Mouse (Mus musculus) kidney, adult 2 months (tissue): ENCODE data around the gene Myo18b. TPM values are rescaled to one million over a fixed set of nuclear protein-coding genes. Genes with fewer than 3 reads are reported as not detected.

Experiments
- DNase-seq: peaks from one replicate; pipeline ENCODE4 v3.0.0; 2021
- H3K27ac ChIP-seq: fragments of 200-500 bp; 2 replicates; pipeline ENCODE4 v1.5.1; 2012; ENCODE audit warnings: low read depth, low read length, control low read depth, inconsistent platforms; ENCODE audit not compliant: insufficient read depth
- H3K27me3 ChIP-seq: fragments of 200-500 bp; replicated peaks from 2 replicates; pipeline ENCODE4 v1.6.1; 2012; ENCODE audit warnings: mild to moderate bottlenecking, moderate library complexity, low read length, inconsistent platforms; ENCODE audit not compliant: control insufficient read depth, insufficient read depth
- H3K36me3 ChIP-seq: fragments of 200-500 bp; 2 replicates; pipeline ENCODE4 v1.6.1; 2012; ENCODE audit warnings: mild to moderate bottlenecking, moderate library complexity, low read length, inconsistent platforms; ENCODE audit not compliant: control insufficient read depth, insufficient read depth
- H3K4me1 ChIP-seq: fragments of 200-500 bp; 2 replicates; pipeline ENCODE4 v1.6.1; 2011; ENCODE audit warnings: low read length; ENCODE audit not compliant: control insufficient read depth, insufficient read depth
- H3K4me3 ChIP-seq: fragments of 200-500 bp; 2 replicates; pipeline ENCODE4 v1.5.1; 2011; ENCODE audit warnings: mild to moderate bottlenecking, low read depth, low read length, control low read depth; ENCODE audit not compliant: insufficient read depth
- CTCF ChIP-seq: fragments of 200-500 bp; conservative IDR thresholded peaks from 2 replicates; pipeline ENCODE4 v1.5.1; 2011; ENCODE audit warnings: low read depth, mild to moderate bottlenecking, control low read depth, low read length, moderate library complexity, mixed read lengths; ENCODE audit not compliant: insufficient read depth, insufficient read length
- POLR2A ChIP-seq: fragments of 200-500 bp; IDR thresholded peaks from one replicate; pipeline ENCODE4 v1.6.1; 2011; ENCODE audit warnings: low read depth, low read length, control low read depth
- WGBS: fragments of 180-500 bp; shearing (Covaris S2); methylation state at CpG from one replicate; pipeline ENCODE4 v1.1.7; 2018; 5-methylcytosine and 5-hydroxymethylcytosine counted together
- polyA plus RNA-seq: library from polyadenylated mRNA; depleted of rRNA; stranded (reverse); fragments of >200 nt; gene quantifications from 2 replicates; pipeline ENCODE4 v1.2.3, GENCODE M21; 2012

Gene Myo18b
- polyA plus RNA-seq, 1 experiment = 1.2 TPM

GRCm38 (mm10) chr5:112931901-112932300 lies 35.7 kb upstream of the Myo18b start:
- Histone ChIP-seq H3K27me3 (no peaks in the 10 kb centered on the region), H3K36me3 (no peaks in the 10 kb centered on the region), H3K4me1 (no peaks in the 10 kb centered on the region), H3K27ac (no peak overlapping the region), H3K4me3 (no peak overlapping the region)
- no peak for DNase-seq
- 86% methylated on average over 5 of the region's 5 CpGs for WGBS
- TF ChIP-seq POLR2A = no peak
- no peak for TF ChIP-seq CTCF

- H3K4me1 ChIP-seq = no peaks in the 10 kb centered on the region
- DNase-seq = no peak
- no peak overlapping the region for H3K4me3 ChIP-seq
- TF ChIP-seq POLR2A = no peak
- no peak for TF ChIP-seq CTCF
- no peaks in the 10 kb centered on the region for H3K36me3 ChIP-seq
- WGBS = 46% methylated on average over 10 of the region's 10 CpGs
- H3K27ac ChIP-seq = no peak overlapping the region
- no peaks in the 10 kb centered on the region for H3K27me3 ChIP-seq
These were observed 32.2 kb upstream of the Myo18b start for GRCm38 (mm10) chr5:112928201-112928881.

DNA sequence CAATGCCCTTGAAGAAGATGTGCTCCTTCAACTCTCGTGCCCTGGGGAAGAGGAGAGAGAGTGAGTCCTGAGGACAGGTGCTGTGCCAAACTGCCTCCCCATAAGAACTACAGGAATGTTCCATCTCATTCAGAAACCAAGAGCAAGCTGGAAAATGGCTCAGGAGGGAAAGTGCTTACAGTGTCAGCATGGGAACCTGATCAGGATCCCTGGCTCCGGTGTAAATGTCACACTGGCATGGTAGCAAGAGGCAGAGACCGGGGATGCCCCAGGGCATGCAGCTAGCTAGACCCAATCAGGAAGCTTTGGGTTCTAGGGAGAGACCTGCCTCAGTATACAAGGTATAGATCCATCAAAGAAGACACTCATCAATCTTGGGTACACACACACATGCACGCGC lies 29.3 kb upstream of the Myo18b start:
- H3K27ac ChIP-seq = no peak overlapping the region
- H3K4me3 ChIP-seq = no peak overlapping the region
- TF ChIP-seq CTCF (no peak), POLR2A (no peak)
- DNase-seq = no peak
- no peaks in the 10 kb centered on the region for H3K27me3 ChIP-seq
- no peaks in the 10 kb centered on the region for H3K36me3 ChIP-seq
- H3K4me1 ChIP-seq = peaks cover 6% of the 10 kb centered on the region; the same call in 1 of the 2 replicates
- 95% methylated on average over 5 of the region's 5 CpGs for WGBS

DNA sequence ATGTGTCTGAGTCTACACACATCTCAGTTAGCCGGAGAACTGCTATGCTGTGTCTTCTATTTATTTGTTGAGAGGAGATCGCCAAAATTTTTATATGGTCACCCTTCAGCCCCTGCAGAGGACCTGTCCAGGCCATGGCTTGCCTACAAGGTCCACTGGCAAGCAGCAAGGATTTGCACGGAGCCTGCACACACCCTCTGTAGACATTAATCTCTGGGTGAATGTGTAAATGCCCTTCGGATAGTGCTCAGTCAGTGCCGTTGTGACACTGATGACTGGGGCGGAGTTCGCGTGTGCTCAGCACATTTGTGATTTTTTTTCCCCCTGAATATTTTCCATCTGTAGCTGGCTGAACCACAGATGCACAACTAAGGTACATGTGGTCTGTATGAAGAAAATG lies 28.6 kb upstream of the Myo18b start:
- no peaks in the 10 kb centered on the region for H3K27me3 ChIP-seq
- no peak for TF ChIP-seq CTCF
- TF ChIP-seq POLR2A = no peak
- H3K36me3 ChIP-seq = no peaks in the 10 kb centered on the region
- H3K4me3 ChIP-seq = no peak overlapping the region
- peaks cover 6% of the 10 kb centered on the region; the same call in 1 of the 2 replicates for H3K4me1 ChIP-seq
- peak; percentile 60 for DNase-seq
- no peak overlapping the region for H3K27ac ChIP-seq
- 72% methylated on average over 8 of the region's 8 CpGs for WGBS

- no peaks in the 10 kb centered on the region for H3K36me3 ChIP-seq
- WGBS = 97% methylated on average over 14 of the region's 14 CpGs
- no peak overlapping the region for H3K4me3 ChIP-seq
- H3K4me1 ChIP-seq = peaks cover 6% of the 10 kb centered on the region; the same call in 1 of the 2 replicates
- no peaks in the 10 kb centered on the region for H3K27me3 ChIP-seq
- TF ChIP-seq CTCF = no peak
- TF ChIP-seq POLR2A = no peak
- no peak overlapping the region for H3K27ac ChIP-seq
- no peak for DNase-seq
These were observed 27.7 kb upstream of the Myo18b start for GRCm38 (mm10) chr5:112923841-112924240.

DNA sequence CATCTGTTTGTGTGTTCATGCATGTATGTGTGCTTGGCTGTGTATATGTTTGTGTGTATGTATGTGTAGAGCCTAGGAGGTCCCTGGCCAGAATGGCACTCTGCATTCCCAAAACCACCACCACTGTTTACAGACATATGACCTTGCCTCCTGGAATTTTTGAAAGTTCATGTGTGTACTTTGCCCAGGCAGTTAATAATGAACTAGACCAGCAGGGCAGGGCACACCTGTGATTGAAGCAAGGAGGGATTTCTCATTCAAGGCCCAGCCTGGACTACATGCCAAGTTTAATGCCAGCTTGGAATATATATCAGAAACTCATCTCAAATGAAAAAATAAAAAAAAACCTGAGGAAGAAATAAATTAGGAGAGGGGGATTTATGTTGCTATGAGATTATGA lies 25.8 kb upstream of the Myo18b start:
- peak; percentile 88 for DNase-seq
- Histone ChIP-seq H3K36me3 (no peaks in the 10 kb centered on the region), H3K27me3 (no peaks in the 10 kb centered on the region), H3K4me3 (no peak overlapping the region), H3K27ac (no peak overlapping the region), H3K4me1 (peaks cover 6% of the 10 kb centered on the region; the same call in 1 of the 2 replicates)
- TF ChIP-seq CTCF (no peak), POLR2A (no peak)

GRCm38 (mm10) chr5:112910381-112910780 lies 14.2 kb upstream of the Myo18b start:
- 88% methylated on average over 5 of the region's 5 CpGs for WGBS
- Histone ChIP-seq H3K4me3 (no peak overlapping the region), H3K27ac (no peak overlapping the region), H3K4me1 (no peaks in the 10 kb centered on the region), H3K36me3 (no peaks in the 10 kb centered on the region), H3K27me3 (no peaks in the 10 kb centered on the region)
- no peak for DNase-seq
- TF ChIP-seq CTCF = no peak
- no peak for TF ChIP-seq POLR2A
